ENCODE assay signal across 24 mouse cellular contexts in genomic region chr2:173795801-173796673, GRCm38 (mm10). TPM values are rescaled to one million over a fixed set of nuclear protein-coding genes. Genes with fewer than 3 reads are reported as not detected.
A peak's percentile ranks its signal among the peaks of the same experiment; 100 is the strongest.
DNase-seq lines count a peak whose midpoint lies in the region; ATAC-seq and TF ChIP-seq lines count a peak whose summit lies in the region.
"Had no signal": no experiment of that assay in that cellular context is flagged by ENCODE, and none has a peak within 500 bp of the region (broad histone marks: within the 10 kb centered on the region; RNA-seq: fewer than 3 reads in every experiment).

No protein-coding gene starts in this region.

- H3K27ac ChIP-seq in hindbrain, embryonic 11.5 days (ENCODE audit: low read depth, low read length), result peak overlapping the region; percentile 10; the same call in 1 of the 2 replicates
- H3K27ac ChIP-seq in hindbrain, embryonic 16.5 days (ENCODE audit: low read depth, low read length), result no peak overlapping the region
- H3K27ac ChIP-seq in kidney, postnatal 0 days, result peak overlapping the region; percentile 84
- H3K27ac ChIP-seq in limb, embryonic 10.5 days, result peak overlapping the region; percentile 37
- H3K27ac ChIP-seq in limb, embryonic 15.5 days, result peak overlapping the region; percentile 27; the same call in 1 of the 2 replicates
- H3K27ac ChIP-seq: forebrain, embryonic 12.5 days; liver, embryonic 13.5 days; macrophage had no signal

- no peak for ATAC-seq in hindbrain, embryonic 11.5 days (ENCODE audit: low FRiP score)
- no peak for ATAC-seq in hindbrain, embryonic 16.5 days
- ATAC-seq in kidney, postnatal 0 days (replicated peaks; ENCODE audit: low FRiP score, low read depth), result no peak
- ATAC-seq in limb, embryonic 15.5 days (ENCODE audit: insufficient number of reproducible peaks, low FRiP score, low TSS enrichment, low read depth), result no peak
- ATAC-seq: forebrain, postnatal 0 days; intestine, embryonic 16.5 days; midbrain, embryonic 16.5 days had no signal

- H3K36me3 ChIP-seq in hindbrain, embryonic 11.5 days (ENCODE audit: control insufficient read depth, insufficient read depth, low read length), result no peaks in the 10 kb centered on the region
- H3K36me3 ChIP-seq in hindbrain, embryonic 16.5 days (ENCODE audit: control insufficient read depth, insufficient read depth, low read length), result no peaks in the 10 kb centered on the region
- H3K36me3 ChIP-seq in kidney, postnatal 0 days (ENCODE audit: insufficient read depth, low read length), result no peaks in the 10 kb centered on the region
- H3K36me3 ChIP-seq in limb, embryonic 10.5 days, result no peaks in the 10 kb centered on the region
- no peaks in the 10 kb centered on the region for H3K36me3 ChIP-seq in limb, embryonic 15.5 days
- H3K36me3 ChIP-seq: forebrain, embryonic 12.5 days; liver, embryonic 13.5 days had no signal

- H3K4me3 ChIP-seq in hindbrain, embryonic 11.5 days (ENCODE audit: low read depth, low read length), result no peak overlapping the region
- H3K4me3 ChIP-seq in hindbrain, embryonic 16.5 days (ENCODE audit: low read length), result no peak overlapping the region
- H3K4me3 ChIP-seq in kidney, postnatal 0 days (replicated peaks; ENCODE audit: low read depth, low read length), result no peak overlapping the region
- no peak overlapping the region for H3K4me3 ChIP-seq in limb, embryonic 10.5 days
- H3K4me3 ChIP-seq in limb, embryonic 15.5 days, result no peak overlapping the region
- H3K4me3 ChIP-seq: forebrain, embryonic 12.5 days; liver, embryonic 13.5 days had no signal

- no peaks in the 10 kb centered on the region for H3K27me3 ChIP-seq in hindbrain, embryonic 11.5 days (ENCODE audit: control insufficient read depth, insufficient read depth, low read length)
- H3K27me3 ChIP-seq in hindbrain, embryonic 16.5 days (replicated peaks; ENCODE audit: control insufficient read depth, insufficient read depth, low read length), result no peaks in the 10 kb centered on the region
- H3K27me3 ChIP-seq in kidney, postnatal 0 days (ENCODE audit: insufficient read depth, low read length), result no peaks in the 10 kb centered on the region
- no peaks in the 10 kb centered on the region for H3K27me3 ChIP-seq in limb, embryonic 10.5 days (ENCODE audit: low read depth, poor library complexity, severe bottlenecking)
- no peaks in the 10 kb centered on the region for H3K27me3 ChIP-seq in limb, embryonic 15.5 days
- H3K27me3 ChIP-seq: forebrain, embryonic 12.5 days; liver, embryonic 13.5 days had no signal

- no peak for TF ChIP-seq CTCF in kidney, postnatal 0 days (IDR thresholded peaks at IDR 0.05; ENCODE audit: low read depth)

- H3K9me3 ChIP-seq in hindbrain, embryonic 11.5 days (ENCODE audit: control insufficient read depth, low read length), result no peaks in the 10 kb centered on the region
- no peaks in the 10 kb centered on the region for H3K9me3 ChIP-seq in hindbrain, embryonic 16.5 days (ENCODE audit: control insufficient read depth, low read length)
- no peaks in the 10 kb centered on the region for H3K9me3 ChIP-seq in kidney, postnatal 0 days (replicated peaks; ENCODE audit: low read length)
- no peaks in the 10 kb centered on the region for H3K9me3 ChIP-seq in limb, embryonic 10.5 days (replicated peaks)
- no peaks in the 10 kb centered on the region for H3K9me3 ChIP-seq in limb, embryonic 15.5 days
- H3K9me3 ChIP-seq: forebrain, embryonic 12.5 days; liver, embryonic 13.5 days had no signal

- no peak for DNase-seq in hindbrain, embryonic 11.5 days (ENCODE audit: low spot score)
- no peak for DNase-seq in kidney, postnatal 0 days (ENCODE audit: low spot score)
- no peak for DNase-seq in kidney, postnatal 25 days
- peak; percentile 34 for DNase-seq in limb, embryonic 10.5 days (ENCODE audit: low spot score)
- no peak for DNase-seq in heart, postnatal 4 days
- DNase-seq in frontal cortex, adult 2 months (ENCODE audit: extremely low spot score in 1 of 2, low spot score in 1 of 2), result no peak
- DNase-seq: adrenal gland, adult 2 months; adrenal gland, postnatal 36 days; cerebellum, adult 2 months; cerebellum, postnatal 14 days; forebrain, postnatal 0 days; gastrocnemius, postnatal 25 days; heart, adult 18-20 months; liver, embryonic 13.5 days; lung, adult 18-20 months; right cerebral cortex, postnatal 4 days; thymus, postnatal 4 days had no signal

- H3K4me1 ChIP-seq in hindbrain, embryonic 11.5 days (replicated peaks; ENCODE audit: control insufficient read depth, insufficient read depth, low read length), result peaks cover 6% of the 10 kb centered on the region
- H3K4me1 ChIP-seq in hindbrain, embryonic 16.5 days (ENCODE audit: control insufficient read depth, insufficient read depth, low read depth, low read length), result peaks cover 16% of the 10 kb centered on the region
- peaks cover 38% of the 10 kb centered on the region for H3K4me1 ChIP-seq in kidney, postnatal 0 days (replicated peaks; ENCODE audit: insufficient read depth, low read length)
- H3K4me1 ChIP-seq in limb, embryonic 10.5 days, result peaks cover 58% of the 10 kb centered on the region
- peaks cover 26% of the 10 kb centered on the region for H3K4me1 ChIP-seq in limb, embryonic 15.5 days

- H3K9ac ChIP-seq in hindbrain, embryonic 11.5 days (ENCODE audit: low read depth, low read length), result no peak overlapping the region
- H3K9ac ChIP-seq in hindbrain, embryonic 16.5 days (ENCODE audit: low read depth, low read length), result no peak overlapping the region
- no peak overlapping the region for H3K9ac ChIP-seq in kidney, postnatal 0 days (ENCODE audit: low read depth, low read length)
- no peak overlapping the region for H3K9ac ChIP-seq in limb, embryonic 15.5 days
- H3K9ac ChIP-seq: forebrain, embryonic 12.5 days; forebrain, postnatal 0 days; liver, embryonic 13.5 days had no signal

- no peak overlapping the region for H3K4me2 ChIP-seq in hindbrain, embryonic 11.5 days (replicated peaks; ENCODE audit: low read depth, low read length)
- H3K4me2 ChIP-seq in hindbrain, embryonic 16.5 days (ENCODE audit: low read length), result no peak overlapping the region
- no peak overlapping the region; the same call in 1 of the 2 replicates for H3K4me2 ChIP-seq in kidney, postnatal 0 days (ENCODE audit: low read length)
- no peak overlapping the region for H3K4me2 ChIP-seq in limb, embryonic 15.5 days
- H3K4me2 ChIP-seq: forebrain, embryonic 12.5 days; heart, embryonic 11.5 days; liver, embryonic 13.5 days had no signal

- 74% methylated on average over 15 of the region's 15 CpGs for WGBS in hindbrain, embryonic 11.5 days
- 63% methylated on average over 15 of the region's 15 CpGs for WGBS in hindbrain, embryonic 16.5 days
- WGBS in kidney, postnatal 0 days, result 64% methylated on average over 15 of the region's 15 CpGs
- WGBS in limb, embryonic 10.5 days, result 55% methylated on average over 15 of the region's 15 CpGs
- WGBS in limb, embryonic 15.5 days, result 46% methylated on average over 15 of the region's 15 CpGs

RNA-seq across cellular contexts. Expression of gene Vapb, which starts 58.7 kb away (rescaled TPM):
- 16.1 and 18.1 TPM in 2 replicates for polyA plus RNA-seq in hindbrain, embryonic 11.5 days (2014; fragmentation: Nextera tagmentation; extraction: Ambion mirVana)
- polyA plus RNA-seq in hindbrain, embryonic 16.5 days (2015; fragmentation: Nextera tagmentation; extraction: Ambion mirVana), result 16.3 and 22.1 TPM in 2 replicates
- 12.2 and 16.3 TPM in 2 replicates for polyA plus RNA-seq in kidney, postnatal 0 days (2015; fragmentation: Nextera tagmentation; extraction: Ambion mirVana)
- polyA plus RNA-seq in limb, embryonic 10.5 days (2016; fragmentation: Nextera tagmentation; extraction: Ambion mirVana), result 7.6 and 9.0 TPM in 2 replicates
- polyA plus RNA-seq in limb, embryonic 15.5 days (2015; fragmentation: Nextera tagmentation; extraction: Ambion mirVana), result 10.3 and 15.7 TPM in 2 replicates
- total RNA-seq in heart, postnatal 4 days (2021), result 10 to 100 TPM; 92.8 to 94.2 TPM
- polyA plus RNA-seq in frontal cortex, adult 2 months (2012; rRNA removed), result 56.0 and 58.3 TPM in 2 replicates
